Mouse (Mus musculus): ENCODE measurements around the gene Pcx.

Gene Pcx

GRCm38 (mm10) chr19:4548305-4548883 lies 38.1 kb downstream of the Pcx start:
- no peak for DNase-seq (ENCODE audit: low spot score in 2 of 2)

DNA sequence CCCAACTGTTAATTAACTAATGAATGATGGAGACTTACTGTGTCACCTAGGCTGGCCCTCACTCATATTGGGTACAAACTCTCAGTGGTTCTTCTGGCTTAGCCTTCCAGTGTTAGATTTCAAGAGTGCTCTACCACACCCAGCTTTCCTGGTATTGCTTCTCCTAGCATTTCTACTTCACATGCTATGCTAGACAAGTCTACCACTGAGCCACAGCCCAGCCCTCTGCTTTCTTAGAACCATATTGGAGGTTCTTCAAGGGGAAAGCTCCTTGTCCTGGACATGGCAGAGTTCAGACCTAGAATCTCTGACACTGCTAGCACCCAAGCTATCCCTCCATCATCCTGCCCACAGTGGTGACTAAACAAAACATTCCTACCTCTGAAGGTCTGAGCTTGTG lies 44.0 kb downstream of the Pcx start:
- no peak for DNase-seq (ENCODE audit: low spot score in 2 of 2)

GRCm38 (mm10) chr19:4555086-4555485 lies 44.8 kb downstream of the Pcx start:
- DNase-seq (ENCODE audit: low spot score in 2 of 2): no peak

DNA sequence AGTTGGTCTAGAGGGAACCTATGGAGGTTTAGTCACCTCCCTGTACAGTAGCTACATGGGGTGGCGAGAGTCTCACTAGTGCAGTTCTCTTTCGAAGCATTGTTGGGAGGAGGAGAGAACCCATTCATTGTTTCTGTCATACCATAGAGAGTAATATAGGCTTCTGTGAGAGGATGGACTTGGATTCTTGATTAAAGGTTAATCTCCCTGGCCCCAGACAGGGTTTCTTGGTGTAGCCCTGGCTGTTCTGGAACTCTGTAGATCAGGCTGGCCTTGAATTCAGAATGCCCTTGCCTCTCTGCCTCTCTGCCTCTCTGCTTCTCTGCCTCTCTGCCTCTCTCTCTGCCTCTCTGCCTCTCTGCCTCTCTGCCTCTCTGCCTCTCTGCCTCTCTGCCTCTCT lies 46.5 kb downstream of the Pcx start:
- DNase-seq (ENCODE audit: low spot score in 2 of 2): no peak

DNA sequence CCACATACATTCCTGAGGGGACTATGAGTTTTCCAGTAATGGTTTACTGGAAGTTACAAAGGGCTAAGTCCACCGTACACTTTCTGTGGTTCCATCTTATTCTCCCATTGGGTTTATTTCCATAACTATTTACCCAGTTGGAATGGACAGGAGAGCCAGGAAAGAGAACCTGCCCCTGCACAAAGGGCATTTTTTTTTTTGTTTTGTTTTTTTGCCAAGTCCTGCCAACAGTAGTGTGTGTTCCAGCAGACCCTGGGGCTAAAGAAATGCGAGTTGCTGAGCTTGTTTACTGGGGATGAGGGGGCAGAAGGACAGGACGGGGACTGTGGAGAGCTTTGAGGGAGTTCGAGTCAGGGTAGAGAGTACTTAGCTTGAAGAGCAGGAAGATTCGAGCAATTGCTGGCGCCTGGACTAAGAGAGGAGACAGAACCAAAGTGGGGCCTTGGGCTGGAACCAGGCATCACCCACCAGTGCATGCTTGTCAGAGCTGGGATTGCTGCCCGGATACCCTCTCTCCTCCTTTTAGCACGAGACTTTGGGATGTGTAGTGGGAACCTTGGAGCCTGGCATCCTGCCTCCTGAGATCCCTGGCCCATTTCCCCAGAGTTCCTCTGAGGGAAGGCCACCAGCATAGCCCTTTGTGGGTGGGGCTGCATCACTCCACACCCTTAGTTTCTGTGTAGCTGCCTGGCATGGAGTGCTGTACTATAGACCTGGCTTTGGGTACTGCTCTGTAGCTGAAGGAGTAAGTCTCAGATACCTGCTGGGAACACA lies 47.7 kb downstream of the Pcx start:
- DNase-seq (ENCODE audit: low spot score in 2 of 2): peak; percentile 23 to 57

DNA sequence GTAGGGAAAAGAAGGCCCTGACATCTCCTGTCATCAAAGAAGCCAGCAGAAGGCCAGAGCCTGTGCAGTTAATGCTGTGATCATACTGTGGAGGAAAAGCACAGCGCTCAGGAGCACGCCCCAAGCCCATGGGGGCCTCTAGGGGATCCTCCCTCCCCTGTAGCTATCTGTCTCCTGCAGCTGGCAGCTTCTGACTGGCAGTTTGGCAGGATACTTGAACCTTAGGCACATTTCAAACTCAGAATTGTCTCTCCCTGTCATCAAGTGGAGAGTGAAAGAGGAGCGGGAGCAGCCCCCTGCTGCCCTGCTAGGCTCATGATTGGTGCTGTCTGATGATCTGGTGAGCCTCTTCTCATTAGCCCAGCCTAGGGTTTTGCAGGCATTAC lies 48.3 kb downstream of the Pcx start:
- DNase-seq (ENCODE audit: low spot score in 2 of 2): peak; percentile 68 to 80

DNA sequence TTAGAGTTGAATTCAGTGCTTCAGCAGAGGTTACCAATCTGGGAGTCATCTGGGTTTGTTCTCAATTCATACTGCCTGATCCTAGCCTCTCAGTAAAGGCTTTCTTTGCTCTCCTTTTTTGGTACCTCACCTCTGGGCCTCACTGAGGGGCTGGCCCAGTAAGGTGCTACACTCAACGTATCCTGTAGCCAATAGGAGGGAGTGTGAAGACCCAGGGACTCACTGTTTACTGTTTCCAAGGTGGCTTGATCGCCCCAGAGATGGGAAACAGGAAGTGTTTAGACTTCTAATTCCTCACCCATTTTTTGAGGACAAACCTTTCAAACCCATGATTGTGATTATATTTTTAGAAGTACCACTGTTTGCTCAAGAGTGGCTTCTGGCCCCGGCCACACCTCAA lies 48.7 kb downstream of the Pcx start:
- no peak for DNase-seq (ENCODE audit: low spot score in 2 of 2)

GRCm38 (mm10) chr19:4559588-4559987 lies 49.3 kb downstream of the Pcx start:
- DNase-seq (ENCODE audit: low spot score in 2 of 2): no peak

GRCm38 (mm10) chr19:4560205-4560604 lies 49.9 kb downstream of the Pcx start:
- DNase-seq (ENCODE audit: low spot score in 2 of 2): no peak

- DNase-seq (ENCODE audit: low spot score in 2 of 2): peak in 1 of 2 experiments; percentile 23
Measured at GRCm38 (mm10) chr19:4565678-4566077, 55.4 kb downstream of the Pcx start.

DNA sequence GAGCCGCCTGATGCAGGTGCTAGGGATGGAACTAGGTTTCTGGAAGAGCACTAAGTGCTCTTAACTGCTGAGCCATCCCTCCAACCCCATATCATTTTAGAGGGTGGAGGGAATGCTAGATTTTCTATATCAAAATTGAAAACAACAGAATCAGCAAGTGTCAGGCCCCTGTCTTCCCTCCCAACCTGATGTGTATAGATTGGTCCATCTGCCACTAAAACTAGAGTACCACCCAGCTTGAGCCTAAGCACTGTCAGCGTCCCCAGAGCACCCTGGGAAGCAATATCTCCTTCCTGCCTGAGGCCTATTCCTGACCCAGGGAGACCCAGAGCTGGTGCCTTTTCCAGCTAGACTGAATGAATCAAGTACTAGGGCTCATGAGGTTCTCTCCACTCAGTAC lies 56.6 kb downstream of the Pcx start:
- no peak for DNase-seq (ENCODE audit: low spot score in 2 of 2)

- DNase-seq (ENCODE audit: low spot score in 2 of 2): no peak
Measured at GRCm38 (mm10) chr19:4567665-4568064, 57.4 kb downstream of the Pcx start.

- peak; percentile 50 to 70 for DNase-seq (ENCODE audit: low spot score in 2 of 2)
Measured at GRCm38 (mm10) chr19:4568832-4569231, 58.6 kb downstream of the Pcx start.

GRCm38 (mm10) chr19:4569356-4570236 lies 59.3 kb downstream of the Pcx start:
- DNase-seq (ENCODE audit: low spot score in 2 of 2): no peak

DNA sequence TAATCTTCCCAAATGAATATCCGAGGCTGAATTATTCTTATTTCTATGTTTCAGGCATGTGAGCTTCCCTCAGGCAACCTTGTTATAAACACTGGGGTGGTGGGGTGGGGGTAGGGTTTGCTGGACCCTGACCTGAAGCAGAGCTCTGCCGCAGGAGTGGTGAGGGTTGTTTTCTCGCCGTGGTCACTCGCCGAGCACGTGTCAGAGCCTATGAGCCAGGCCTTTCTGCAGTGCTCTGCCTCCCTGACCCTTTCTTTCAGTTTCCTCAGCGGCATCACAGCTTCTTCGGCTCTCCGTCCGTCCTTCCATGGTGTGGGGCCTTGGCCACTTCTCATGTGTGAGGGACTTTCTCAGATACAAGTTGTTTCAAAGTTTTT lies 60.0 kb downstream of the Pcx start:
- DNase-seq (ENCODE audit: low spot score in 2 of 2): no peak

GRCm38 (mm10) chr19:4570815-4571214 lies 60.5 kb downstream of the Pcx start:
- no peak for DNase-seq (ENCODE audit: low spot score in 2 of 2)

- DNase-seq (ENCODE audit: low spot score in 2 of 2): no peak
Measured at GRCm38 (mm10) chr19:4571658-4572057, 61.4 kb downstream of the Pcx start.

DNA sequence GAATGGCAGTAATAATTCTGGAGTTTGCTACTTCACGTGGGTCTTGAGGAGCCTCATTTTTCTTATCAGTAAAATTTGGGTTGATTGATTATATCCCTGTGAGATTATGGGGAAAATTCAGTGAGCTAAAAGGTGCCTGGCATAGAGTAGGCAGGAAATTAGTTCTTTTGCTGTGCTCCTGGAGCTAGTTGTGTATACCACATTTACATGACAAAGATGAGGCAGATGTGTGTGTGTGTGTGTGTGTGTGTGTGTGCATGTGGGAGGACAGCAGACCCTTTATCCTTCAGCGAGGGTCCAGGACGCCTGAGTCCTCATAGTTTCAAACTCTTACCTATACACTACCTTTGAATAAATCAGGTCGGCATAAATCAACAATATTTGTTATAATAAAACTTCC lies 61.8 kb downstream of the Pcx start:
- DNase-seq (ENCODE audit: low spot score in 2 of 2): no peak

DNA sequence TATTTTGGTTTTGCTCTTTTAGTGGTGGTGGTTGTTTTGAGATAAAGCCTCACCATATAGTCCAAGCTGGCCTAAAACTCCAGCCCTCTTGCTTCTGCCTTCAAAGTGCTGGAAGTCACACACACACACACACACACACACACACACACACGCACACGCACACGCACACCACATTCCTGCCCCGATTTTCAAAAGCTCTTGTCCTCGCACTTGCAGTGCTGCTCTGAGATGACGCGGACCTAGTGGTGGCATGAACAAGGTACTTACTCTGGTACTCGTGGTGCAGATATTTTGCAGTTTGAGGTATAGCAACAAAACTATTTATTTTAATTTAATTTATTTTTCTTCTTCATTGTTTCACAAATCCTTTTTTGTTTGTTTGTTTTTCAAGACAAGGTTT lies 62.2 kb downstream of the Pcx start:
- DNase-seq (ENCODE audit: low spot score in 2 of 2): no peak

DNA sequence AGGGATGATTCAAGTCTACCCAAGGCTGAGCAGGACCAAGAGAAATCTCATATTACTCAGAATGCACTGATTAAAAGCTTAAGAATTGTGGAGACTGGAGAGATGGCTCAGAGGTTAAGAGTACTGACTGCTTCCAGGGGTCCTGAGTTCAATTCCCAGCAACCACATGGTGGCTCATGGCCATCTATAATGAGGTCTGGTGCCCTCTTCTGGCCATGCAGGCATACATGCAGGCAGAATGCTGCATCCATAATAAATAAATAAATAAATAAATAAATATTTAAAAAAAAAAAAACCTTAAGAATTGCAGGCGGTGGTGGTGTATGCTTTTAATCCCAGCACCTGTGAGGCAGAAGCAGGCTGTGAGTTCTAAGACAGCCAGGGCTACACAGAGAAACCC lies 63.0 kb downstream of the Pcx start:
- no peak for DNase-seq (ENCODE audit: low spot score in 2 of 2)

- no peak for DNase-seq (ENCODE audit: low spot score in 2 of 2)
Measured at GRCm38 (mm10) chr19:4578799-4579198, 68.5 kb downstream of the Pcx start.

DNA sequence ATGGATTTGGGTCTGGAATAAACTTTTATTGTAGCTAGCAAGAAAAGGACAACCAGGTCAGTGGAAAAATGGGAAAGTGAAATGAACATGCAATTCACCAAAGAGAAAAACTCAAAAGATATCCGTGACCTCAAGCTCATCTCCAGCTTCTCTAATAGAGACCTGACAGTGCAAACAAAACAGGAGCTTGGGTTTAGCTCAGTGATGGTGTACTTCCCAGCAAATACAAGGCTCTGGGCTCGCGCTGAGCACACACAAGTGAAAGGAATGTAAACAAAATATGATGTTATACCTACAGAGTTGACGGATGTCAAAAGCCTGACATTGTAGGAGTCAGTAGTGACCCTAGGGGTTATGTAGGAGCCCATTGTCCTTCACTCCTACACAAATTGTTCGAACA lies 69.0 kb downstream of the Pcx start:
- no peak for DNase-seq (ENCODE audit: low spot score in 2 of 2)

GRCm38 (mm10) chr19:4583856-4584255 lies 73.6 kb downstream of the Pcx start:
- no peak for DNase-seq (ENCODE audit: low spot score in 2 of 2)

Measured in spleen, postnatal 36 days (tissue).